Mouse (Mus musculus) heart, embryonic 11.5 days (tissue): Measurements from ENCODE around the gene Gstcd. TPM values are rescaled to one million over a fixed set of nuclear protein-coding genes. Genes with fewer than 3 reads are reported as not detected.
A peak's percentile ranks its signal among the peaks of the same experiment; 100 is the strongest.

Experiments used
- ATAC-seq: fragments of 200-750 bp; cut with Nextera tagmentation; replicated peaks from 2 replicates; pipeline ENCODE4 v1.8.0; 2017; ENCODE audit warnings: moderate library complexity; ENCODE audit not compliant: insufficient number of reproducible peaks, low FRiP score, low TSS enrichment
- H3K27ac ChIP-seq: fragments of 300-500 bp; sonication (generic); 2 replicates; pipeline ENCODE4 v1.5.1; 2014; ENCODE audit warnings: mild to moderate bottlenecking, low read depth, low read length
- H3K27me3 ChIP-seq: fragments of 300-500 bp; sonication (generic); 2 replicates; pipeline ENCODE4 v1.6.1; 2014; ENCODE audit warnings: mild to moderate bottlenecking, low read length, mixed read lengths; ENCODE audit not compliant: control insufficient read depth, insufficient read depth
- H3K36me3 ChIP-seq: fragments of 300-500 bp; sonication (generic); 2 replicates; pipeline ENCODE4 v1.6.1; 2014; ENCODE audit warnings: mild to moderate bottlenecking, low read length, moderate library complexity, mixed read lengths; ENCODE audit not compliant: control insufficient read depth, insufficient read depth
- H3K4me1 ChIP-seq: fragments of 300-500 bp; sonication (generic); 2 replicates; pipeline ENCODE4 v1.6.1; 2014; ENCODE audit warnings: low read length; ENCODE audit not compliant: control insufficient read depth, insufficient read depth
- H3K4me2 ChIP-seq: fragments of 300-500 bp; sonication (generic); 2 replicates; pipeline ENCODE4 v1.6.1; 2014; ENCODE audit warnings: mild to moderate bottlenecking, moderate library complexity
- H3K4me3 ChIP-seq: fragments of 300-500 bp; sonication (generic); 2 replicates; pipeline ENCODE4 v1.5.1; 2014; ENCODE audit warnings: low read depth, low read length
- H3K9ac ChIP-seq: fragments of 300-500 bp; sonication (generic); 2 replicates; pipeline ENCODE4 v1.6.1; 2014; ENCODE audit warnings: mild to moderate bottlenecking, low read depth, low read length, moderate library complexity
- H3K9me3 ChIP-seq: fragments of 300-500 bp; sonication (generic); replicated peaks from 2 replicates; pipeline ENCODE4 v1.6.1; 2016; ENCODE audit warnings: low read length; ENCODE audit not compliant: control insufficient read depth
- WGBS: fragments of 180-500 bp; shearing (Covaris S2); extraction: QIAGEN DNeasy Blood & Tissue Kit; methylation state at CpG from one replicate; pipeline ENCODE4 v1.1.7; 2014; ENCODE audit not compliant: insufficient replicate concordance; 5-methylcytosine and 5-hydroxymethylcytosine counted together
- polyA plus RNA-seq: library from polyadenylated mRNA; unstranded; fragments of >200 nt; fragmentation: Nextera tagmentation; extraction: Ambion mirVana; gene quantifications from 2 replicates; pipeline ENCODE4 v1.2.1, GENCODE M21; 2014

Gstcd gene
- polyA plus RNA-seq, result 5.0 and 8.4 TPM in 2 replicates

DNA sequence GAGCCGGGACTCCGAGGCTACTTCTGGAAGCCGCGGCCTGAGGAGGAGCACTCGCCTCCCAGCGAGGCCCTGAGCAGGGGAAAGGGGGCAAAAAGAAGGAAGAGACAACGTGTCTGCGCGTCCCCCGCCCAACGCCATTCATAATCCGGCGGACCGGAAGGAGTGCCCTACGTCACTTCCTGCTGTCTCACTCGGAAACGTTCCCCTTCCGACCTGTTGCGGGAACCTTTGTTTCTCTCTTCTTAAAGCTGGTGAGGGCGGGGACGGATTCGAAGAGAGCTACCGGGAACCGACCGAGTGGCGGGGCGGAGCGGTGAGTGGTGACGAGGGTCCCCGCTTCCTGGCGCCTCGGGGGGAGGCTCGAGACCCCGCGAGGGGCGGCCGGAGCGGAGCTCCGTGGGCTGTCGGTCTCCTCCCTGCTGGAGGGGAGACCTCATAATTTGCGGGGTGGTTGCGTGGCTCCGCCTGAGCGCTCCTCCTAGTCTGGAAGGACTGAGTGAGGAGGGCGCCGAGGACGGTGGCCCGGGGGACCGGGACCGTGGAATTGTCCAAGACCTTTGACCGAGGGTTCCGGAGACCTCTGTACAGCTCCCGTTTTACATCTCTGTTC, at the start of gene Gstcd, which contains the start of gene Ints12:
Gene Gstcd, minus strand, starts transcription at position 370 of the 610 bp plus-strand sequence.
Gene Ints12, plus strand, starts transcription at position 177 of the 610 bp plus-strand sequence.
- Histone ChIP-seq H3K36me3 (no peaks in the 10 kb centered on the region), H3K27me3 (no peaks in the 10 kb centered on the region), H3K4me3 (peak within 1 kb of the TSS; percentile 81), H3K27ac (peak within 1 kb of the TSS; percentile 96), H3K9ac (peak within 1 kb of the TSS; percentile 96), H3K4me1 (peaks cover 11% of the 10 kb centered on the region; the same call in 1 of the 2 replicates), H3K9me3 (no peaks in the 10 kb centered on the region), H3K4me2 (peak within 1 kb of the TSS; percentile 77)
- peak; percentile 96 for ATAC-seq
- WGBS, result under 1% methylated on average over 53 of the region's 53 CpGs

DNA sequence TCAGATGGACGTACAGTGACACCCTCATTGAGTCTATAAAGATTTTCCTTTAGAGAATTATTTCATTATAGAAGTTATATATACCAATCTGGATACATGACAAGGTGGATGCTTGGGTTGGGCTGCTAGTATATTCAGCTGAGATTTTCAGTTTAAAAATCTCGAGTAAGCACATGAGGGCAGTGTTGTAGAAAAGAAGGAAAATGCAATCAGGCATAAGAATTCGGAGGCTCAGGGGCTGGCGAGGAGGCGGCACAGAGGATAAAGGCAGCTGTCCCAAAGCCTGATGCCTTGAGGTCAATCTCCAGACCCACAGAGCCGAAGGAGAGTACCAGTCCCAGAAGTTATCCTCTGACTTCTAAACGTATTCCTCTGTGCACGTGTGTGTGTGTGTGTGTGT, 40.8 kb upstream of the Gstcd start:
- no peaks in the 10 kb centered on the region for H3K4me1 ChIP-seq
- no peaks in the 10 kb centered on the region for H3K27me3 ChIP-seq
- no peaks in the 10 kb centered on the region for H3K36me3 ChIP-seq
- 77% methylated on average over 8 of the region's 8 CpGs for WGBS
- ATAC-seq, result no peak
- H3K4me2 ChIP-seq, result no peak overlapping the region
- no peak overlapping the region for H3K9ac ChIP-seq
- no peak overlapping the region for H3K27ac ChIP-seq
- H3K9me3 ChIP-seq, result no peaks in the 10 kb centered on the region
- no peak overlapping the region for H3K4me3 ChIP-seq

DNA sequence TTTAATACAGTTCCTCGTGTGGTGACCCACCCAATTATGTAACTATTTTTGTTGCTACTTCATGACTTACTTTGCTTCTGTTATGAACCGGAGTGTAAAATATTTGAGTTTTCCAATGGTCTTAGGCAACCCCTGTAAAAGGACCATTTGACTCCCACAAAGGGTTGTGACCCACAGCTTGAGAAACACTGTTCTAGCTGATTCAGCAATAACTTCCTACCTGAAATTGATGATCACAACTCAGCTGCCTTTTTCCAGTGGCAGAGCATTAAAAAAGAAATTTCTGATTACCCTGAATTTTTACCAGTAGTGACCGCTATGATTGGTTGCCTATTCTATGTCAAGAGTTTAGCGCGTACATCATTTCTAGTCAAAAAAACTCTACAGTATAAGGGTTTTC, 39.5 kb upstream of the Gstcd start:
- H3K9ac ChIP-seq, result no peak overlapping the region
- no peak overlapping the region for H3K4me2 ChIP-seq
- 88% methylated on average over 5 of the region's 5 CpGs for WGBS
- no peak overlapping the region for H3K4me3 ChIP-seq
- no peak overlapping the region for H3K27ac ChIP-seq
- no peaks in the 10 kb centered on the region for H3K36me3 ChIP-seq
- H3K4me1 ChIP-seq, result no peaks in the 10 kb centered on the region
- no peak for ATAC-seq
- no peaks in the 10 kb centered on the region for H3K27me3 ChIP-seq
- no peaks in the 10 kb centered on the region for H3K9me3 ChIP-seq

DNA sequence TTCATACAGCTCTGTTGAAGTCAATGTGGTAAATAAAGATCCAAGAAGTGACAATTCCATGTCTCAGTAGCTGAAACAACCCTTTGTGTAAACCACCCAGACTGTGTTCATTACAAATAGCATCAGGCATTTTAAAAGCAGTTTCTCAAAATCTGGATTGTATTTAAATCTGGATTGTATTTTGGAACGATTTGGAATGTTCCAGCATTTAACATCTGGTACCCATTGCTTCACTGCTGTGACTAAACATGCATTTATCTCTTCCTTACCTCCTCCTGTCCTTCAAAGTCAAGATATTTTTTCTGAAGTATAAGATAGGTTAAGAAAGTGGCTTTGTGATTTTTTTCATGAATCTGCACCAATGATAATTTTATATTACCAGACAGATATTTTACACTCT, 21.4 kb upstream of the Gstcd start:
- no peak for ATAC-seq
- WGBS, result 55% methylated on average over 1 of the region's 1 CpGs

DNA sequence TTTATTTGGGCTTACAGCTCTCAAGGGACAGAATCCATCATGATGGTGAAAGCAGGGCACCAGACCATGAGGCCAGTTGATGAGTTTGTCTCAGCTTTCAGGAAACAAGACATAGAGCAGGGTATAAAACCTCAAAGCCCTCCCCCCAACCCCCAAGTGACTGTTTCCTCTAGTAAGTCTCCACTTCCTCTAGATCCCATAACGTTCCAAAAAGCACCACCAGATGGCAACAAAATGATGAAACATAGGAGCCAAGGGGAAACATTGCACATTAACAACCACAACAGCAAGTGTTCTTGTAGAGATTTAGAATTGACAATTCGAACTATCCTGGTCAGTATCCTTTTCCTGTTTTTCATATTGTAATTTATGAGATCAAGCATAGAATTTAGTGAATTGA, 19.9 kb upstream of the Gstcd start:
- Histone ChIP-seq H3K9ac (no peak overlapping the region), H3K4me2 (no peak overlapping the region), H3K9me3 (no peaks in the 10 kb centered on the region), H3K4me1 (no peaks in the 10 kb centered on the region), H3K27ac (no peak overlapping the region), H3K4me3 (no peak overlapping the region), H3K27me3 (no peaks in the 10 kb centered on the region), H3K36me3 (peaks cover 5% of the 10 kb centered on the region; the same call in 1 of the 2 replicates)
- WGBS, result 33% methylated on average over 2 of the region's 2 CpGs
- ATAC-seq, result no peak

More for the DNA sequence above, 21.4 kb upstream of the Gstcd start:
- Histone ChIP-seq H3K27me3 (no peaks in the 10 kb centered on the region), H3K4me3 (no peak overlapping the region), H3K36me3 (peaks cover 5% of the 10 kb centered on the region; the same call in 1 of the 2 replicates), H3K4me2 (no peak overlapping the region), H3K9ac (no peak overlapping the region), H3K4me1 (no peaks in the 10 kb centered on the region), H3K9me3 (no peaks in the 10 kb centered on the region), H3K27ac (no peak overlapping the region)

DNA sequence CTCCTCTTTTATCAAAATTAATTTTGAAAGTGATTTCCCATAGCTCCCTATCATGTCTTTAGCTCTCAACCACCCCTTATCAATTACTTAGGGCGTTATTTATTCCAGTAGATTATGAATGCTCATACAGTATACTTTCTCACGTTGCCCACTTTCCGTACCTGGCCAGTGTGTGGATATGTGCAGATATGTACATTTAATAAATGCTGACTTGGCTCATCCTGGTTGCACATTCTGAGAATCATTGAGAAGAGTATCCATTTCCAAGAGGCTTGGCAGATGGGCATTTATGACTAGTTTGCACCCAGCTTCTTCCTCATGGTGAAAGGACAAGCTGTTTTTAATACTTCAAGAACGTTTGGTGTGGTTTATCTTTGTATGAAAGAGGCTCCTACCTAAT, 18.0 kb upstream of the Gstcd start:
- Histone ChIP-seq H3K9ac (no peak overlapping the region), H3K27me3 (no peaks in the 10 kb centered on the region), H3K4me1 (no peaks in the 10 kb centered on the region), H3K9me3 (no peaks in the 10 kb centered on the region), H3K36me3 (peaks cover 5% of the 10 kb centered on the region; the same call in 1 of the 2 replicates), H3K4me3 (no peak overlapping the region), H3K4me2 (no peak overlapping the region), H3K27ac (no peak overlapping the region)
- no peak for ATAC-seq
- 88% methylated on average over 4 of the region's 4 CpGs for WGBS

DNA sequence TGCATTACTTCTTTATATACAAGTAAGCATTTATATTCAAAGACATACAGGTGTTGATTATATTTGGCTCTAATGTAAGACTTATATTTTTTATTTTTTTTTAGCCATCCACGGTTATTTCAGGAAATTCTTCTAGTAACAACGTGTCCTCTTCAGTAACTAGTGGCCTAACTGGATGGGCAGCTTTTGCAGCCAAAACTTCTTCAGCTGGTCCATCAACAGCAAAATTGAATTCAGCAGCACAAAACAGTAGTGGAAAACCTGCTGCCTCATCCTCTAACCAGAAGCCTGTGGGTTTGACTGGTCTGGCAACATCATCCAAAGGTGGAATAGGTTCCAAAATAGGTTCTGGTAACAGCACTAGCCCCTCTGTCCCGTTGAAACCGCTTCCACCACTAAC, 16.9 kb upstream of the Gstcd start:
- ATAC-seq, result no peak
- H3K9me3 ChIP-seq, result no peaks in the 10 kb centered on the region
- H3K36me3 ChIP-seq, result peaks cover 8% of the 10 kb centered on the region; the same call in 1 of the 2 replicates
- H3K27ac ChIP-seq, result no peak overlapping the region
- H3K4me2 ChIP-seq, result no peak overlapping the region
- no peak overlapping the region for H3K4me3 ChIP-seq
- H3K9ac ChIP-seq, result no peak overlapping the region
- H3K4me1 ChIP-seq, result no peaks in the 10 kb centered on the region
- 83% methylated on average over 4 of the region's 4 CpGs for WGBS
- no peaks in the 10 kb centered on the region for H3K27me3 ChIP-seq

DNA sequence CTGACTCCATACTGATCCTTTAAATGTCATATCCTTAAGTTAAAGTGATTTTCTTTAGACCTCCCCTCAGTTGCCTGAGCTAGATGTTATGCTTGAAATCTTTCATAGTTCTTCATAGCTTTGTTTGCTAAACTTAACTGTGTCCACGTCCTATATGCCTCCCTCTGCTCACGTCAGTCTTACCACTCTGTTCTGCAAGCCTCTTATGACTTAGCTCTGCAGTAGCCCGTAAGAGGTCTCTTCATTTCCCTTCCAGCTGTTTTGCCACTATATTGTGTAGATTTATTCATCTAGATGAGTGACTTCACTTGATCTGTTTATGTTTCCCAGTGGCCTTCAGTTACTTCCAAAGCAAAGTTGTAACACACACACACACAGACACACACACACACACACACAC, 12.6 kb upstream of the Gstcd start:
- Histone ChIP-seq H3K9ac (no peak overlapping the region), H3K4me2 (no peak overlapping the region), H3K9me3 (no peaks in the 10 kb centered on the region), H3K27me3 (no peaks in the 10 kb centered on the region), H3K4me3 (no peak overlapping the region), H3K36me3 (peaks cover 16% of the 10 kb centered on the region), H3K4me1 (no peaks in the 10 kb centered on the region), H3K27ac (no peak overlapping the region)
- 90% methylated on average over 3 of the region's 3 CpGs for WGBS
- ATAC-seq, result no peak

DNA sequence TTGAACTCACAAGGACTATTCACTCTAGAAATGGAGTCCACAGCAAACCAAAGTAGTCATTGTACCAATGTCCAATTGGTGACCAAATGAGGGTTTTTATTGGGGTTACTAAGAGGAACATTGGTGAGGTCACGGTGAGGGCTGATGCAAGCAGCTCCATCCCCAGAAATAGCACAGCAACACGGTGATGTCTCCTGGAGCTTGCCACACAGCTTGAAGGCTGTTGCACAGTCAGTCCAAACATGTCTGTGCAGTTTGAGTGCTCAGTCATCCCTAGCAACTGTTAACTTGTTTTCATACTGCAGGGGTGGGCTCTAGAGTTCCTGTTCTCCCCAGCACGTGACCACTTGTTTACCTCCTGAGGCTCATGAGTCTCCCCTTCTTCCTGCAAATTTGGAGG, 11.9 kb upstream of the Gstcd start:
- Histone ChIP-seq H3K9ac (no peak overlapping the region), H3K9me3 (no peaks in the 10 kb centered on the region), H3K4me3 (no peak overlapping the region), H3K4me1 (no peaks in the 10 kb centered on the region), H3K27ac (no peak overlapping the region), H3K4me2 (no peak overlapping the region), H3K27me3 (no peaks in the 10 kb centered on the region), H3K36me3 (peaks cover 12% of the 10 kb centered on the region)
- WGBS, result 82% methylated on average over 3 of the region's 3 CpGs
- no peak for ATAC-seq
